Mouse (Mus musculus) thymus, postnatal 10 days (tissue): ENCODE data around the gene Vrk3.

Source experiments
- DNase-seq, 2 experiments: peaks; one replicate each; pipeline ENCODE4 v3.0.0; 2021; ENCODE audit warnings: low spot score in 2 of 2

Vrk3 gene

DNA sequence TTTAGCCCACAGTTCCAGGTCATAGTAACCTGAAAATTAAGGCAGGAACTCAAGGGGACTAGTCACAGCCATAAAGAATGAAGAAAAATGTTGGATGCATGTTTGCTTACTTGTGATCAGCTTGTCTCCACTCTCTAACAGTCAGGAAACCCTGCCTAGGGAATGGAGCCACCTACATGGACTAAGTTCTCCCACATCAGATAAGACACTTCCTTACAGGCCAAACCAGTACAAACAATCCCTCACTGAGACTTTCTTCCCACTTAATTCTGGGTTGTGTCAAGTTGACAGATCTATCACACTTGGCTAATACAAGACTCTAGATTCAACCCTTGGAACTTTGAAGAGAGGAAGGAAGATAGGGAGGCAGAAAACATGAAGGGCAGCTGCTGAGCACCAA, 12.2 kb downstream of the Vrk3 start:
- DNase-seq = no peak

DNA sequence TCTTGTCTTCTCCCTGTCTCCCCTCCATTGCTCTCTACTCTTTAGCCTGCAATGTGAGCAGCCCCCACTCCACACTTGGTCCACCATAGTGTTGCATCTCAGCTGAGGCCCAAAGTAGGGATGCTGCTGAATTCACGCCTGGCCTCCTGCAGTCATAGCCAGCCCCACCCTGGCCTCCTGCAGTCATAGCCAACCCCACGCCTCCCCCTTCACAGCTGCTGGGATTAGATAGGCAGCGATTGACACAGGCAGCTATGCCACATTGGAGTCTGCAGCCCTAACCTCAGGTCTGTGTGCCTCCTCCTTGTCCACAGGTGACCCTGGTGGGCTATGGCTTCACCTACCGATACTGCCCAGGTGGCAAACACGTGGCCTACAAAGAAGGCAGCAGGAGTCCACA, 19.9 kb downstream of the Vrk3 start:
- DNase-seq = no peak

DNA sequence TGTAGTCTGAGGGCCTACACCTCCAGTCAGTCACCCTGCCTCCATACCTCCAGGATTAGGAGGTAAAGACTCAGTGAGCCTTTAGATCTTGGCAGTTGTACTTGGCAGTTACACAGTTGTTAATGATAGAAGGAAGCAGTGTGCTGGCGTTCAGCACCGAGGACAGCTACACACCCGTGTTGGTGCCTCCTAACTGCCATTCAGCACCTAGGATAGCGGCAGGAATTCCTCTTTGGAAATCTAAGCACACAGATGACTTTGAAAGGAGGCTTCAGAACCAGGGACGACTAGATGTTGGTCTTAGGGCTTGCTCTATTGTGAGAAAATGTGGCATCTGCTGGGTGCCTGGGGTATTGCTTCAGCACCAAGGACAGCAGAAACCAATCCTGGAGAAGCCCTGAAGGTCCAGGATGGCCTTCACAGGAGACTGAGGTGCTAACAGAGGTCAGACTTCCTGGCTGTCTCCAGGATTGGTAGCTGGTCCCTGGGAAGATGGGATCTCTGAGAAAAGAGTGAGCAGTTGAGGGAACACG, 21.9 kb downstream of the Vrk3 start:
- DNase-seq = peak in 1 of 2 experiments; percentile 40

DNA sequence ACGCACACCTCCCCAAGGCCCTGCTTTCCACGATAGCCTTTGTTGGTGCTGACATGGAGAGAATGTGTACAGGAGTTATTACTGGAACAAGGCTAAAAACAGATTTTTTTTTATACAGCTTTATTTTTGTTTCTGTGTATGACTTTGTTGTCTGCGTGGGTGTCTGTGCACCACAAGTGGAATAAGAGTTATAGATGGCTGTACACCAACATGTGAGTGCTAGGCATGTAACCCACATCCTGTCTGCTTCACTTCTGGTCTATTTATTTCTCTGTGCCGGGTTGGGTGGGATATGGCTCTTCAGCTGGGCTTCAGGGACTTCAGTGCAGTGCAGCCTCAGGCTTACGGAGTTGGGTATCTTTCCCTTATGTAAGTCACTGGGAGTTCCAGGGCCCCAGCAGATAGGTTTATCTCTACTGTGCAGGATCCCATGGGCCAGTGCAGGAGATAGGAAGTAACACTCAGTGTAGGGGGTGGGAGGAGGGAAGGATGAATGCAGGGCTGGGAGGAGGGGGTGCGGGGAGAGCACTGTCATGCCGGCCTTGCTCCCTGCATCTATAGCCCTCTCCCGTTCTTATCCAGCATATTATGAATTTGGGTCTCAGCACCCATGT, 24.5 kb downstream of the Vrk3 start:
- peak in 1 of 2 experiments; percentile 19 for DNase-seq

DNA sequence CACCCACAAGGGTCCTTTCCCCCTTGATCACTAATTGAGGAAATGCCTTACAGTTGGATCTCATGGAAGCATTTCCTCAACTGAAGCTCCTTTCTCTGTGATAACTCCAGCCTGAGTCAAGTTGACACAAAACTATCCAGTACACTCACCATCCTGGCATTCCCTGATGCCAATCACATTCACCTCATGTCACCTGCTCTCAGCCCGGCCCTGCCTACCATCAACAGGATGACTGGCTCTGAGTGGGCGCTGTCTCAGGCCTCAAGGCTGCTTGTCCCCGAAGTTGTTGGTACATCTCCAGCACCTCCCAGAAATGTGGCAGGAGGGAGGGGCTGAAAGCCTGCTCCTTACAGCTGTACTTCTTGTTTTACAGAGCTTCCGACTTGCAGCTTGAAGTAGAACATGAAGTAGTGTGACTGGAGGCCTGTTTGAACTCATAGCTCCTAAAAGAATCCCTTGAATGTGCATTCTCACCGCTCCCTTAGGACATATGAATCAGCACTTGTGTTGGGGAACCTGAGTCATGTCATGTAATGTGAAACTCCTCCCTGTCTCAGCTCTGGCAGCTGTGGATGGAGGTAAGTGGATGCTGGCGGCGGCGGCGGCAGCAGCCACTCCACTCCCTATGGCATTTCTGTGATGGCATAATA, 28.8 kb downstream of the Vrk3 start:
- no peak for DNase-seq

DNA sequence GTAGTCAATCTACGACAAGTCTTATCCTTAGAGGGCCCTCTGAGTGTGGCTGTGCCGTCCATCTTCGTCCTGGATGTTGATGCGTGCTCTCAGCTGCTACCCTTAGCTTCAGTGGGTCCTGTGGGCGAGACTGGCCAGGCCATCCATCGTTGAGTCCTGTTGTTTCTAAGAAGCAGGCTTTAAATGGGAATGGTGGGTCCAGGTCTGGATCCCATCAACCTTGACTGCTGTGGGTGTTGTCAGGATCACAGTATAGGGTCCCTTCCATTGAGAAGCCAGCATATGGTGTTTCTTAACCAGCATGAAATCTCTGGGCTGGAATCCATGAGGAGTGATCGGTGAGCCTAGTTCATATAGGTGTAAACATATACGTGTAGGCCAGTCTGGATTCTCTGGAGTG, 31.9 kb downstream of the Vrk3 start:
- DNase-seq = no peak

DNA sequence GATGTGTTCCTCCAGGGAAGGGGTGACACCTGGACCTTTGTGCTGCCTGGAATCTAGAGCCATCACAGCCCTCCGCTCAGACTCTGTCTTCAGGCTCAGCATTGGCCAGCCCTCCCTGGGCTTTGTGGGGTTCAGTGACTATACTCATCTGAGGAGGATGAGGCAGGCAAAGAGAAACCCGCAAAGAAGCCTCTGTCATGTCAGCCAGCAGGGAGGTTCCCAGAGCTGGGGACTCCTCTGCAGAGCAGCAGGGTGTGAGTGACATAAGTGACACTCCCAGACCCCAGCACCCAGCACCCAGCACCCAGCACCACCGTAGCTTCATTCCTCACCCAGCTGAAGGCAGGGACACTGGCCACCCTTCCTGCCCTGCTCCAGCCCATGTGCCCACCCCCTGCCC, 41.3 kb downstream of the Vrk3 start:
- no peak for DNase-seq

DNA sequence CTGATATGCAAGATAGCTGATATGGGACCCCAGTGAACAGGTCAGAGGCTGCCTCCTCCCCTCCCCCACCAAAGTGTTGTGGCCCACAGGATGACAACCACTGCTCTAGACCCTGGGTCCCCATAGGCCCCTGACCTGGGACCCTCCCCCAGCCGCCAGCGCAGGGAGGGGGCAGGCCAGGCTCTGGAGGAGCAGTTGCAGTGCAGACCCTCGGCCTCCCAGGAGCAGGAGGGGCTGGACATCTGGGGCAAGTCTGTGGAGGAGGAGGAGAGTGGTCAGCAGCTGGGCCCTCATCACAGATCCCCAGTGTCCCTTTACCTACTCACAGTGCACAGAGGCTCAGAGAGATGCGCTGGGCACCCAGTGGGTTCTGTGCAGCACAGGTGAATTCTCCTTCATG, 41.9 kb downstream of the Vrk3 start:
- DNase-seq = no peak

DNA sequence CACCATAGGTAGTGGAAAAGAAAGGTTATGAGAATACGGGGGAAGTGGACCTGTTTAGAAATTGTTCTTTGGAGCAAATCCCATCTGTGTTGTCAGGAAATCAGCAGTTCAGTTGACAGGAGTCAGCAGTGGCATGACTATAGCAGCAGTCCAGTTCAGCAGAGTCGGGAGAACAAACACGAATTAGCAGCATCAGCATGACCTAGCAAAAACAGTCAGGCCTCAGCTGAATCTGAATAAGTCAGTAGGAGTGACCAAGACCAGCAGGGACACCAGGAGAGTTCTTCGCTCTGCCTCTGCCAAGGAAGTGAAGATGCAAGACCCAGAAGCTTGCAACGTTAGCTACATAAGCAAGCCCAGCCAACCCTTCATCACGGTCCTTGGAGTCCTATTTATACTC, 44.6 kb downstream of the Vrk3 start:
- no peak for DNase-seq

DNA sequence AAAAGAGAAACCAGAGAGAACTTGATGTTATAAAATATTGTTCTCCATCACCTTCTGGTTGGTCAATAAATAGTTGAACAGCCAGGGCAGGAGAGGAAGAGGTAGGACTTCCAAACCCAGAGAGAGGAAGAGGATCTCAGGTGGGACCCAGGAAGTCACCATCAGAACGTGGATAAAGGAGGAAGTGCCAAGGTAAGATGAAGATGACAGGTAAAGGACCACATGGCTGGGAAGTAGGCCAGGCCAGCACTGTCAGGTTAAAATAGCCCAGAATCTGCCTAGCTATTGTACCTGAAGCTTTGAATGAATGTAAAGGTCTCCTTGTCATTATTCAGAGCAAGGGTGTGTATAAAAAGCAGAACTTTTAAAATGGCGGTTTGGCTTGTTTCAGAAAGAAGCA, 60.7 kb downstream of the Vrk3 start:
- DNase-seq = no peak

DNA sequence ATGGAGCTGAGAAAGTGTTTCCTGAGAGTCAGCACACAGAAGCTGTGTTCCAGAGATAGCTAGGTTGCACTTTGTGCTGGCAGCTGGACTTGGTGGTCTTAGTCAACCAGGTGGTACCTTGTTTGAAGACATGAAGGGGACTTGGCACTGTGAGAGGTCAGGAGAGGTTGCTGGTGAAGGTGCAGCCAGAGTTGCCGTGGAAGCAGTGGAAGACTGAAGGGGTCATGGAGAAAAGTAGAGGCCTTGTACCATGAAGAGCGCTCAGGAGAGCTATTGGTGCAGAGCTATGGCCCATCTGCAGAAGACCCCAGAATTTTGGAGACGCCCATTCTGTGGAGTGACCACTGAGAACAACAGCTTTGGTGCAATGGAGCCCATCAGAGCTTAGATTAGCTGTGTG, 61.3 kb downstream of the Vrk3 start:
- no peak for DNase-seq

DNA sequence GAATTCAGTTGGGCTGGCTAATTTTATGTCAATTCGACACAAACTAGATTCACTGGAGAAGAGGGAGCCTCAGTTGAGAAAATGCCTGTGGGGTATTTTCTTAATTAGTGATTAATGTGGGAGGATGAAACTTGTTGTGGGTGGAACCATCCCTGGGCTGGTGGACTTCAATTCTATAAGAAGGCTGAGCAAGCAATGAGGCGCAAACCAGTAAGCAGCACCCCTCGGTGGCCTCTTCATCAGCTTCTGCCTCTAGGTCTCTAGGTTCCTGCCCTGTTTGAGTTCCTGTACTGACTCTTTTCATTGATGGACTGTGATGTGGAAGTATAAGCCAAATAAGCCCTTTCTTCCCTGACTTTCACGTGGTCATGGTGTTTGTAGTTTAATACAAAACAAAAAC, 62.2 kb downstream of the Vrk3 start:
- DNase-seq = no peak

DNA sequence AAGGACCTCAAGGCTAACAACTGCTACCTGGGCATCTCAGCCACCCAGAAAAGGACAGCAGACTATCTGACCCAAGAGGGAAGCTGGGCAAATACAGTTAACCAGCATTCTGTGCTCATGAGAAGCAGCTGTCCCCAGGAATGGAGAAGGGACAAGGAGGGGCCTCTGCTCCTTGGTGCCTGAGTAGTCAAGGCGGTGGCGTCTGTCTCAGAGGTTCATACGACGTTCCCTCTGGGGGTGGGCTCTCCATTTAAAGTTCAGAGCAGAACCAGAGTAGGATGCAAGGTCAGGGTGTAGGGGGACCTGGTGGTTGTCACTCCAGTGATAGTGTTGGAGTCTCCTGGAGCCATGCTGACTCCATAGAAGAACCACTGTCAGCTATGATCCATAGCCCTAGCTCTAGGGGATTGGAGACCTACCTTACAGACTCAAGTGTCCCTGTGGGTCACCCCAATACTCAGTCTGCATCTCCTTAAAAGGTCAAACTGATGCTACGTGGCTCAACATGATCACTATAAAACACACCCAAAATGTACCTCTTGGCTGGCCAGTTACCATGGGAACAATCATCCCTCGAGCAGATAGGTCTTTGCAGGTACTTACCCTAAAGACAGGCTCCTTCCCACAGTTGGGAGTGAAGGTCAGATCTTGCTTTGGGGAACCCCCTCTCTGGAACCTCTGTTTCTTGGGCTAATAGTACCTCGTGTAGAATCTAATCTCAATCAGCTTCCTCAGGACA, 62.8 kb downstream of the Vrk3 start:
- DNase-seq = no peak

DNA sequence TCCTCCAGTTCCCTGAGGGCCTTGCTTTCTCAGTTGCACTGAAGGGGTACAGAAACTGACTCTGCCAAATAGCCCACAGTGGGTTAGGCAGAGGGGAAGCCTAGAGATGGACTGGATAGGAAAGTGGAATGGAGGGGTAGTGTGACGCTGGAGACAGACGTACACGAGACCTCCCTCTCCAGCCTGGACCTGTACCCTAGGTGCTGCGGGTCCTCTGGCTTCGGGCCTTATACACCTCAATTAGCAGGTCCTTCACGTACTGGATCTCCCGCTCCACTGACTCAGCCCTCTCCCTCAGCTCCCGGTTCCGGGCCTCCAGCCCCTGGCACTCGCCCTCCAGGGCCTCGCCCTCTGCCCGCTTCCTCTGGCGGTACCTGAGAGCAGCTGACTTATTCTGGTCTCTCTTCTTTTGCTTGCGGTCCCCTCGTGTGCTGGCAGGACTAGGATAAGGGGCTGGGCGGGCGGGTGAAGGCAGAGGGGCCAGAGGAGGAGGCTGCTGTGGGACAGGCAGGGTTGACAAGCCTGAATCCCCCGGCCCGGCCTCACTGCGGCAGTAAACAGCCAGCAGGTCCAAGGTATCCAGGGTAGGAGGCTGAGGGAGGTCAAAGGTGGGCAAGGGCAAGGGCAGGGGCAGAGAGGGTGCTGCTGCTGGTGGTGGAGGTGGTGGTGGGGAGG, 64.6 kb downstream of the Vrk3 start:
- no peak for DNase-seq

DNA sequence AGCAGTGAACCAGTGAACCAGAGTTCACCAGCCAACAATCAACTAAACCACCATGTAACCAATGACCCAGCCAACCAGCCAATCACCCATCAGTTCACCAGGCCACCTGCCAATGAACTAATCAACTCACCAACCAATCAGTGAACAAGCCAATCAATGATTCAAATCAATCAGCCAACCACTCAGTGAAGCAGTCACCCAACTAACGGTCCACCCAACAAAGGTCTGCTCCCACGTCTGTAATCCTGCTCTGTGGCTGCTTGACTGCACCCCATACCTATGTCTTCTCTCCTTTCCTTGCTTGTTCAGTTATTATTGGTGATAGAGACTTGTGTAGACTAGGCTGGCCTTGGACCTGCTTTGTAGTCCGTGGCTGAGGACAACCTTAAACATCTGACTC, 65.8 kb downstream of the Vrk3 start:
- no peak for DNase-seq

DNA sequence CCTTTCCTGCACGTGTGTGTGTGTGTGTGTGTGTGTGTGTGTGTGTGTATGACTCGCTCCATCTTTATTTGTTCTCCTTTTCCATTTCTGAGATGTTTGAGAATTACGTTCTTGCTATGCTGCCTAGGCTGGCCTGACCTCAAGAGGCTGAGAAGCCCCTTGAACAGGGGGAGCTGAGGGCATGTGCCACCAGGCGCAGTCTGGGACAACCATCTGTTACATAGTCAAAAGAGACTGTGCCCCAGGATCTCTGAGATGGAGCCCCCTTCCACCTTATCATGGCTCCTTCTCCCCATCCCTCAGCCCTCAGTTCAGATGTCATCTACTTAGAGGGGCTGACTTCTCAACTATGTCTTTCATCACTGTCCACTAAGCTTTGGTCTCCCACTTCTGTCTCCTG, 66.2 kb downstream of the Vrk3 start:
- no peak for DNase-seq

DNA sequence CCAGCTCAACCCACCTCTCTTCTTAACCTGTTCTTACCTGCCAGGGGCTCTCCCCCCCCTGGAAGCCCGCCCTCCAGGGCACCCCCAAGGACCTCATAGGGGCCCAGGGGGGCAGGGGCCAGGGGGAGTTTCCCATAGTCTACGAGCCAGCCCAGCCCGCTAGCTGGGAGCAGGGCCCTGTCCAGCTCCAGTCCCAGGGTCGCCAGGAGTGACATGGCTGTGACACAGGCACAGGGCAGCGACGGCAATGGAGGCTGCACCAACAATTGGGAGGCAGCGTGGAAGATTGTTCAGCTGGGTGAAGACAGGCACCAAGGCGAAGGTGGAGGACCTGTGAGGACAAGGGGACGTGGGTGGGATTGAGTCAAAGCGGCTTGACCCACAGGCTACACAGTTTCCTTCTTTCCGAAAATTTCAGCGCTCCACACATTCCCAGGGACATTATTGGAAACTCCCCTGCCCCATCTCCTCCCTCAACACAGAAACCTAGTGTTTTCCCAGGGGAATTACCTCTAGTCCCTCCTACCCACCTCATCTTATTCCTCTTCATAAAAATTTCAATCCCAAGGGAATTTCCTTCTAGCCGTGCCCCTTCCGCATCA, 66.8 kb downstream of the Vrk3 start:
- DNase-seq = peak in 1 of 2 experiments; percentile 52

DNA sequence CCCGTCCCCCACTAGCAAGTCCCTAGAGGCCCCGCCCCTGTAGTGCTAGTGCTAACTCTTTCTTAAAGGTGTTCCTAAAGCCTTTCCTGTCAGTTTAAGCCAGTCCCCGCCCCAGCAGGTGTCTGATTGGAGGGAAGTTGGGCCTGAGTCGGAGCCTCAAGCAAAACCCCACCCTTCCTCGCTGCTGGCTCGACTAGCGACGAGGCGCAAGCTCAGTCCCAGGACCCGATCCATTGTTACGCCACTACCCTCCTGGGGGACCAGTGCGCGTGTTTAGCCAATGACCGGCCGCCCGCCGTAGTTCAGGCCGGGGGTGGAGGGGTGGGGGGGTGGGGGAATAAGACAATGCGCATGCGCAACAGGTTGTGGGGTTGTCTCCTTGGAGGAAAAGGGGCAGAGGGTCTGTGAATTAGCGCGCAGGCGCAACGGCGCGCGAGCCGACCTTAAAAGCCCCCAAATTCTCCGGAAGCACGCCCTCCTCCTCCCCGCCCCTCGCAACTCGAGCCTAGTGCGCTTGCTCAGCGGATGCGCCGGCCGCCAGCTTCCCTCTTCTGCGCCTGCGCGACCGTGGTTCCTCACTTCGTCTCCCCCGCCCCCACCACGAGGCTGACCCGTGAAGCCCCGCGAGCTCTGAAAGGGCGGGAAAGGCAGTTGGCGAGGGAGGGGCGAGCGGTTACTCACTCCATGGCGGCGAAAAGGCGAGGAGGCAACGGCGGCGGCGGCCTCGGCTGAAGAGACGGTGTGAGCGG, 67.7 kb downstream of the Vrk3 start, which contains the start of the genes Nup62 and Il4i1:
Gene Nup62, plus strand, starts transcription at position 368 of the 749 bp plus-strand sequence.
Gene Il4i1, plus strand, starts transcription at position 667 of the 749 bp plus-strand sequence.
- DNase-seq = peak; percentile 99

DNA sequence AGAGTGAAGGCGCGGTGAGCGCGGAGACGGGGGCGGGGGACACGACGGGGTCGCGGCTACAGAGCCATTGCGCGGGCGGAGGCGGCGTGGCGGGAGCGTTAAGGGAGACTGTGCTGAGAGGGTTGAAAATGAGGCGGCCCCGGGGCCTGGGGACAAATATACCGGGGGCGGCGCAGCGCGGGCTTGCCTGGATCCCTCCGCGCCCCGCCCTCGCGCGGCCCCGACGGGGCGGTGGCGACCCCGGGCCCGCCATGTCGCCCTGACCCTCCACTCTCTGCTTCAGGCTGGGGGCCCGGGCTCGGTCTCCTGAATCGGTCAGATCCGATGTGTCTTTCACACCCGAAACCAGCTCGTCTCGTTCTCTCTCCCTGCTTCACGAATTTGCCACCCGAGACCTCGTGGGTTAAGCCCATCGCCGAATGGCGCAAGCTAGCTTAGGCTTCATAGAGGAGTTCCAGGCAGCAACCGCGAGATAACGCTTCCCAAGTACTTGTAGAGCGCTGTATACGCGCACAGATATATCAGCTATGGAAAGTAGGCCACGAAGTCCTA, 68.3 kb downstream of the Vrk3 start, which contains the start of gene Atf5:
Gene Atf5, minus strand, starts transcription at position 189 of the 552 bp plus-strand sequence.
- DNase-seq = peak in 1 of 2 experiments; percentile 66

DNA sequence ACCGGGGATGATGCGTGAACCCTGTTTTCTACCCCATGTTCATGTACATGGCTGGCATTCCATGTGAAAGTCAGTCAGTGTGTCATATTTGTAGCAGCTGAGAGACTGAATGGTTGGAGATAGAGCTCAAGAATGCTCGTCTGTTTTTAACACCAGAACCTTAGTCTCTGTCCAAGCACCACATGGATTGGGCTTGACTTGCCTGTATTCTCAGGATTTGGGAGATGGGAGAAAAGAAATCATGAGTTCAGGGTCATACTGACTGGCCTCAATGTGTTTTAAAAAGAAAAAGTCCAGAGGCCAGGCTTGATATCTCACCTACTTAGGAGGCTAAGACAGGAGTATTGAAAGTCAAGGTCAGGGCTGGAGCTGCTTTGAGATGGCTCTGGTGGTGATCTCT, 69.2 kb downstream of the Vrk3 start:
- DNase-seq = no peak

DNA sequence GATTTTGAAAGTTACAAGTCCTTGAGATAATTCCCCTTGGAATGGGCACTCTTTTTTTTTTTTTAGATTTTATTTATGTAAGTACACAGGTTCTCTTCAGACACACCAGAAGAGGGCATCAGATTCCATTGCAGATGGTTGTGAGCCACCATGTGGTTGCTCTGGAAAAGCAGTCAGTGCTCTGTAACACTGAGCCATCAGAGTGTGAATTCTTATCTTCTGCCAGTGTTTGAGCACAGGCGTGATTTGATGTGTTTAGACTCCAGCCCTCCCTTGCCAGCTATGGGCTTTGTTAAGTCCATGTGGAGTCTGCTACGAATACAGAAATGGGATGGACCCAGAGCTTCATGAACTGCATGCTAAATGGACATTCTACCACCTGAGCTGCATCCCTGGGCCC, 70.0 kb downstream of the Vrk3 start:
- DNase-seq = no peak
